Mouse (Mus musculus) right cerebral cortex, adult 2 months (tissue): ENCODE measurements at regions not wholly inside any gene's neighbourhood (a gene's known extent, or its start where the extent isn't known, plus 50 kb on each side); places are given as distances from the start of the nearest gene placed in this dataset.
A peak's percentile ranks its signal among the peaks of the same experiment; 100 is the strongest.

Experiments used
- DNase-seq, 2 experiments: peaks; one replicate each; pipeline ENCODE4 v3.0.0; 2021 to 2022; ENCODE audit warnings: low spot score in 2 of 2

DNA sequence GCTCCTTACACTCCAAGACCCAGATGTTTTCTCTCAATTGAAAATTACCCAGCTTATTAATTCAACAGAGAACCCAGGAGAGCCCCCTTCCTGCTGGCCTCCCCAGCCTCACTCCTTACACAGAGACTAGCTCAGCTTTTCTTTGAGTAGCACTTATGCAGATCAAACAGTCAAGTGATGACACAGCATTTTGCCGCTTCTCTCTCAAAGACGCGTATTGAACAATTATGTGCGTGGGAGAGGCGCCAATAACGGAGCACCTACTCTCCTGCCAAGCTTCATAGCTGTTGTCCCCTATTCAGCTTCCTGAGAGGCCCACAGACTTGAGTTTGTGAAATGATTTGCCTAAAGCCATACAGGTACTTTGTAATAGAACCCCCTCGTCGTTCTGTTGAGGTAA, 428.5 kb downstream of the Fut8 start:
- DNase-seq: peak; percentile 27 to 28

DNA sequence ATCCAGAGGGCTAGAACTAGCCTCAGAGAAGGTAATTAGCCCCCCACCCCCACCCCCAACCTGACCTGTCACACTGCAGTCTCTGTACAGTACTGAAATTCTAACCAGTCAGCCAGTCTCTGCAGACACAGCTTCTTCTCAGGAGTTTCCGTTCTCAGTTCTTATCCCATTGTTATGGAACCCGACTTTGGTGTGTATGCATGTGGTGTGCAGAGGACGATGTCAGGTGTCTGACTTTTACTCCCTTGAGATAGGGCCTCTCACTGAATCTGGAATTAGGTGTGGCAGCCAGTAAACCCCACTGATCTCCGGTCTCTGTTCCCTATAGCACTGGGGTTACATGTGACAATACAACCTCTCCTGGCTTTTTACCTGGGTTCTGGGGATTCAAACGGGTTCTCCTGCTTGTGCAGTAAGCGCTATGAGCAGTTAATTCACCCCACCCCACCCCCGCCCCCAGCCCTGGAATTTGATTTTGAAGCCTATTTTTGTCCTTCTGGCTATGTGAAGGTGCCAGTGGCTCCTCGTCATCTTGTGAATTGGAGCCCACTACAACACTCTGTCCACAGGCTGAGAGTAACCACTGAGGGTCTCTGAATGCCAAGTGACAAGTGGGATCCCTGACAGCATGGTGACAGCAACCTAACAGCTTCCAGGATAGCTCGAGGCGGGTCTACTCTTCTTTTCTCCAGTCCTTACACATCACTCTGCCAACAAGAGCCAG, 429.4 kb downstream of the Fut8 start:
- DNase-seq: no peak

DNA sequence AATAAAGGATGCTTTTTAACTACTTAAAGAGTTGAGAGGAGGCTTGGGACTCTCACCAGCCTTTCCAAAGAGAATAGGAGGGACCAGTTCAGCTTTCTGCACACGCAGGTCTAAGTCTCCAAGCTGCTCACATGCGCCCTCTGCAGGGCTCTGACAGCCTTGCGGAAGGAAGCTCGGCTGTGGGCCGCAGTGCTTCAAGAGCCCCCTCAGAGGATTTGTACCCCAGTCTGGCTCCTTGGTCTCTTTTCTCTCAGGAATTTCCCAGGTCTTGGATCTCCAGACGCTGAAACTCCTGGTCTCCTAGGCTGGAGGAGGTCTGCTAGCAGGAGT, 429.9 kb downstream of the Fut8 start:
- DNase-seq: peak; percentile 63 to 73

- DNase-seq: no peak
Observed at GRCm38 (mm10) chr12:77670531-77670930, 432.6 kb downstream of the Fut8 start.

- no peak for DNase-seq
Observed at GRCm38 (mm10) chr12:77674352-77674751, 436.4 kb downstream of the Fut8 start.

DNA sequence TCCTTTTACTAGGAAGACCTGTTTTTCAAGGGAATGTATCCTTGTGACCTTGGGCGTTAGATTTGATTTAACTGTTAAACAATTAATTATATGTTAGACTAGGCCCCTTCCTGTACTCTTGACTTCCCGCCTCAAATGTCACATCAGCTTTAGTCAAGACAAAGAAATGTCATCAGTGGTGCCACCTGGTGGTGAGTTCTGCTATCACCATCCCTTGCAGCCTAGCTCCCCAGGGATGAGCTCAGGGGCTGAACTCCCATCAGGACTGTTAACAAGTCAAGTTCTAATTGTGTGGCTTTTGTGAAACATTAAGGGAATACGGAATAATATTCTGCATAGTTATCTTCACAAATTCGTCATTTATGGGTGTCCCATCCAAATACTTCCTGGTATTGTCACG, 436.8 kb downstream of the Fut8 start:
- peak; percentile 19 to 42 for DNase-seq

- DNase-seq: no peak
Observed at GRCm38 (mm10) chr12:77678040-77678439, 440.1 kb downstream of the Fut8 start.

GRCm38 (mm10) chr12:77694101-77694500, 456.2 kb downstream of the Fut8 start:
- DNase-seq: peak; percentile 15 to 16

DNA sequence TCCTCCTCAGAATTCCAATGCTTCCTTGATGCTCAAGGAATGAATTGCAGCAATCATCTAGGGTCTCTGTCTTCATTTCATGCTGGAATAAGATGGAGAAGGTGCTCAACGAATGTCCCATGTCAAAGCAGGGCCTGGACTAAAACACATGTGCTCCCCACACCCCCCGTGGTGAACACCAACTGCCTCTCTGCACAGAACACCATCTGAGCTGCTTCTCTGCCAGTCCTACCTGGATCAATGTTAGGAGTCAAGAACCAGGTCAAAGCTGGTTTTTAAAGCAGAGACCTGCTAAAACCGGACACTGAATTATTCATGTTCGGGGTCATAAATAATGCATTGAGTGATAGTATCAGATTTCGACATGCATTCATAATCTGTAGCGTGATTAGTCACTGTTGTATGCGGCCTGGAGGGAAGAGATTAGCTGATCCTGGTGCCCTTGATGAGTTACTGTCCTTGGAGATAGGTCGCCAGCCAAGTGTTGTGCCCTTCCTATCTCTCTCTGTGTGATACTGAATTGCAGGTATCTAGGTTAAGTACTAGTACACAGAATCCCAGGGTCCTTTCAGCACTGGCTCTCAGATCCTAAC, 458.2 kb downstream of the Fut8 start:
- no peak for DNase-seq

- DNase-seq: no peak
Observed at GRCm38 (mm10) chr12:77696662-77697061, 458.7 kb downstream of the Fut8 start.

DNA sequence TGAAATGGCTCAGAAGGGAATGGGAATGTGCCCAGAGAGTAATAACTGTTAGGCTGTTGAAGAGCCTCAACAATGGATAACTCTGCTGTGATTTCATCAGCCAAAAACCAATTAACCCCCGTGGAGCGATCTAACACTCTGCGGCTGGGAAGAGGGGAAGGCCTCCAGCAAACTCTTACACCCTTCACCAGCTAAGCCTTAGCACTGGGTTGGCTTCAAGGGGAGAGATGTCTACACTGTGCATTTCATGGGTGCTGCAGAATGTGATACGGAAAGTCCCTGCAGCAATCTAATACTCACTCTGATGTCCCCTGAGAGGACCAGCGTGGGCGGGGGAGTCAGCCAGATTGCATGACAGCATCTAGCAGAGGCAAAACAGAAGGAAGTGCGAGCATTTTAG, 460.2 kb downstream of the Fut8 start:
- no peak for DNase-seq

GRCm38 (mm10) chr12:77699896-77700605, 462.1 kb downstream of the Fut8 start:
- DNase-seq: no peak

DNA sequence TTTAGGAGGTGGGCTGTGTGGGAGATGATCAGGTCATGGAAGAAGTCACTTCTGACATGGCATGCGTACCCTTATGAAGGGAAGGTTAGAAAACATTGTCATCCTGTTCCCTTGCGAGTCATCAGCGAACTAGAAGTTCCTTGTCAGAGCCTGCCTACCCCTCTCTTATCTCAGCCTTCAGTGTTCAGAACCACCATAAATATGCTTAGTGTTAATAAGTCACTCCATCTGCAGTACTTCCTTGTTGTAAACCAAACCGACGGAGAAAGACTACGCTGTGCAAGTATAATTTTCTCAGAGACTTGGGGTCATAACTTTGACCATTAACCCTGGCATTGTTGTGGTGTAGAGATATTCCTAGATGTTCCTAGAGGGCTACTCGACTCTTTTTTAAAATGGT, 477.6 kb downstream of the Fut8 start:
- no peak for DNase-seq

DNA sequence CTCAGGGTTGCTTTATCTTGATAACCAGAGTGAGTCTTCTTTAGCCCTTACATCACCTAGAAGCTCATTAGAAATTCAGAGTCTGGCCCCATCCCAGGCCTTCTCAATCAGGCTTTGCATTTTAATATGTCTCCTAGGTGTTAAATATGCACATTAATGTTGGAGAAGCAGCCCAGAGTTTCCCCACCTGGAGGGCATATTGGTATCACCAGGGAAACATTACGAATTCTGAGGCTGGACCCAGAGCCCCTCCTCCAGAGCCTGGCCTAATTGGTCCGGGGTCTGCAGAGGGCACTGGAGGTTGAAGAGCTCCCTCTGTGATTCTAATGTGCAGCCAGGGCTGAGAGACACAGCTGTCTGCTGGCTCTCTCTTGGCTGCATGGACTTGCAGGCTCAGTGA, 478.1 kb downstream of the Fut8 start:
- DNase-seq: no peak

DNA sequence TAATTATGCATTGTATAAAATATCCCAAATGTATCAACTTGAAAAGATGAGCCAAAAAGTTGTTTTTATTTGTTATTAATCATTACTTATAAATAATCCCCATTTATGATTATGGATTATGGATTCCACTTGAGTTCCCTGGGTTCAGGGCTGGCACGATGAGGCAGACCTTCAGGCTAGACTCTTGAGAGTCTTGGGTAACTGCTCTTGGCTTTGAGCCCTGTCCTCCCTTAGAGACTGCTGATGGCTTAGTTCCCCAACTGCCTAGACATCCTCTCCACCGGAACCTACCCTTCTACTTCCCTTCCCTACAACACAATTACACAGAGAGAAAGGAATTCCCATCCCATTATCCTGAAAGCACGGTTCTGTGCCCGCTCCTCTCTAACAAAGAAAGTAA, 466.3 kb upstream of the Gm6657 start:
- no peak for DNase-seq

- DNase-seq: peak in 1 of 2 experiments; percentile 14
Observed at GRCm38 (mm10) chr12:77739047-77739760, 454.8 kb upstream of the Gm6657 start.

DNA sequence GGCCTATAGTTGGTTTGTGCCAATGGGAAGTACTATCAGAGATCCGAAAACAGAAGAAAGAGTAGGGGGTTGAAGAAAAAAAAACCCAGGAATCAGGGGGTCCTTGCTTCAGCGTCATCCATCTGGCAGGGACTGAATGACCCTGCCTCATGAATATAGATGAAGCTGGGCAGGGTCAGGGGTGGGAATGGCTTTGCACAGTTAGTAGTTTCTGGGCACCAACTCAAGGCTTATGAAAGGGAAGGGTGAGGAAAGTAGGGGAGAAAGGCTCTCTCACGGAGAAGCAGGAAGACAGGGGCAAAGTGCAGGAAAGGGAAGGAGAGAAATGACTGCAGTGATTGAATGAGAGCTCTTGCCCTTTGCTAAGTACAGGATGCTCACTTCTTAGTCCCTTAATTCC, 451.3 kb upstream of the Gm6657 start:
- DNase-seq: peak in 1 of 2 experiments; percentile 4

- no peak for DNase-seq
Observed at GRCm38 (mm10) chr12:77749438-77750007, 444.5 kb upstream of the Gm6657 start.

DNA sequence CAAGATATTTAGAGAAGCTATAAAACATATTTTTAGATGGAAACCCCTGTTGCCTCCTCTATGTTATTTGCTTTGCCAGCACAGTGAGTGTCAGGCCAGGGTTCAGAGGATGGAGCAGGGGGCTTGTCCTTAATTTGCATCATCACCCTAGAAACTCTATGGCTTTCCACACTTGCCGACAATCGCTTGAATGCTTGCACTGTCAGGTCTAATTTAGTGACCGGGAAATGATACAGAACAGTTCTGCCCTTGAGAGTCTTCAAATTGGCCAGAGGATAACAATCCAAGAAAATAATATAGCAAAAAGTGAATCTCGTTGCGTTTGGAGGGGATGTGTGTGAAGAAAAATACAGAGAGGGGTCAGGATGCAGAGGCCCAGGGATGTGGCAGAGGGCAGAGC, 441.9 kb upstream of the Gm6657 start:
- no peak for DNase-seq

DNA sequence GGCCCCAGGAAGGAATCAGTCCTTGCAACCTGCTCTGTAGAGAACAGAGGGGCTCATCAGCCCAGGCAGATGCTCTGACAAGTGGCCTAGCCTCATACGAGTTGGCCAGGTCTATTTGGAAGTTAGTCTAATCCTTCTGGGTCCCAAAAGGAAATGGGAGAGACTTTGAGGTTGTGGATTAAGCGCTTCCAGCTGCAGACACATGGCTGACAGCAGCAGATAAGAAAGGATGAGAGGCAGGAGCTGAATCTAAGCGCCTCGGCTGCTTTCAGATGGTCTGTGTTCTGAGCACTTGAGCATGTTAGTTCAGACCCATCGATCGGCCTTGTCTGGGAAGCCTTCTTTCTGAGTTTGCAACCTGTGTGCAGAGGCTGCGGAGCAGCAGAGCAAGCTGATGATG, 438.0 kb upstream of the Gm6657 start:
- DNase-seq: no peak

- no peak for DNase-seq
Observed at GRCm38 (mm10) chr12:77760976-77761375, 433.1 kb upstream of the Gm6657 start.

- no peak for DNase-seq
Observed at GRCm38 (mm10) chr12:77776011-77776546, 418.0 kb upstream of the Gm6657 start.
